Mouse (Mus musculus): Measurements from ENCODE around the gene Gm10972. TPM values are rescaled to one million over a fixed set of nuclear protein-coding genes. Genes with fewer than 3 reads are reported as not detected.

Gene Gm10972
- total RNA-seq, 1 experiment from 2014 or later: not detected

Other genes starting within 250 kb of the Gm10972 start
- gene Lingo4, start 244.6 kb upstream of the Gm10972 start, total RNA-seq (2017): not detected in 2 replicates
- gene Tdrkh, start 229.8 kb upstream of the Gm10972 start, total RNA-seq (2017): 10.8 and 14.7 TPM in 2 replicates
- gene Mrpl9, start 199.8 kb upstream of the Gm10972 start, total RNA-seq (2017): 65.6 and 77.6 TPM in 2 replicates
- not detected in 2 replicates for gene Oaz3, start 199.2 kb upstream of the Gm10972 start, total RNA-seq (2017)
- gene Celf3, start 164.8 kb upstream of the Gm10972 start, total RNA-seq (2017): not detected in 2 replicates
- gene Riiad1, start 162.8 kb upstream of the Gm10972 start, total RNA-seq (2017): not detected in 2 replicates
- 24.8 and 26.5 TPM in 2 replicates for gene Snx27, start 60.4 kb upstream of the Gm10972 start, total RNA-seq (2017)
- gene Tuft1, start 15.8 kb downstream of the Gm10972 start, total RNA-seq (2017): 5.6 and 5.7 TPM in 2 replicates
- gene Selenbp2, start 50.4 kb downstream of the Gm10972 start, total RNA-seq (2017): 0.05 TPM in 1 of 2 replicates, not detected in the other
- not detected in 2 replicates for gene Cgn, start 143.4 kb downstream of the Gm10972 start, total RNA-seq (2017)
- 24.3 and 24.6 TPM in 2 replicates for gene Pogz, start 194.5 kb downstream of the Gm10972 start, total RNA-seq (2017)
- 192 and 193 TPM in 2 replicates for gene Psmb4, start 243.8 kb downstream of the Gm10972 start, total RNA-seq (2017)

All from common myeloid progenitor, adult 5-6 weeks (primary cell).